Mouse (Mus musculus) G1E (cell line): ENCODE measurements around the gene Rcor1.

Experiments used
- CTCF ChIP-seq: IDR thresholded peaks from 2 replicates; pipeline ENCODE4 v1.5.1; 2012; ENCODE audit warnings: low read depth, low read length, inconsistent platforms, mixed read lengths
- TAL1 ChIP-seq: conservative IDR thresholded peaks from 2 replicates; pipeline ENCODE4 v1.6.1; 2012; ENCODE audit warnings: low read depth, low read length, inconsistent platforms, mixed read lengths

GRCm38 (mm10) chr12:111035182-111035824 lies 3.8 kb upstream of the Rcor1 start:
- no peak for TF ChIP-seq CTCF
- TF ChIP-seq TAL1: no peak
